Mouse (Mus musculus) inflammation-experienced regulatory T-cells, adult 6 months (primary cell): Measurements from ENCODE around the gene Gins2. TPM values are rescaled to one million over a fixed set of nuclear protein-coding genes. Genes with fewer than 3 reads are reported as not detected.

Experiments used
- polyA plus RNA-seq, 3 experiments: library from polyadenylated mRNA; unstranded; fragments of 100-300 nt; shearing (Covaris generic); gene quantifications; one replicate each; pipeline ENCODE4 v1.2.1; 2017

The Gins2 gene
- polyA plus RNA-seq, 3 experiments from 2014 or later: 9.6 to 54.3 (median 13.6) TPM

Other genes starting within 250 kb of the Gins2 start
- gene 1190005I06Rik, start 58.3 kb upstream of the Gins2 start, polyA plus RNA-seq: 1 to 10 TPM in 1 of 3 experiments, not detected in 2; 1.6 TPM
- under 1 TPM in 1 of 3 experiments, not detected in 2; 0.98 TPM for gene Gm27021, start 78.8 kb upstream of the Gins2 start, polyA plus RNA-seq
- gene Cox4i1, start 78.9 kb upstream of the Gins2 start, polyA plus RNA-seq: 1,000 to 10,000 TPM; 1,064 to 1,179 (median 1,122) TPM
- 10 to 100 TPM; 41.3 to 90.8 (median 53.1) TPM for gene Emc8, start 79.3 kb upstream of the Gins2 start, polyA plus RNA-seq
- 10 to 100 TPM; 14.7 to 24.6 (median 20.5) TPM for gene Irf8, start 147.1 kb upstream of the Gins2 start, polyA plus RNA-seq